7 mouse cellular contexts compared by ENCODE assay signal in the genomic region with DNA sequence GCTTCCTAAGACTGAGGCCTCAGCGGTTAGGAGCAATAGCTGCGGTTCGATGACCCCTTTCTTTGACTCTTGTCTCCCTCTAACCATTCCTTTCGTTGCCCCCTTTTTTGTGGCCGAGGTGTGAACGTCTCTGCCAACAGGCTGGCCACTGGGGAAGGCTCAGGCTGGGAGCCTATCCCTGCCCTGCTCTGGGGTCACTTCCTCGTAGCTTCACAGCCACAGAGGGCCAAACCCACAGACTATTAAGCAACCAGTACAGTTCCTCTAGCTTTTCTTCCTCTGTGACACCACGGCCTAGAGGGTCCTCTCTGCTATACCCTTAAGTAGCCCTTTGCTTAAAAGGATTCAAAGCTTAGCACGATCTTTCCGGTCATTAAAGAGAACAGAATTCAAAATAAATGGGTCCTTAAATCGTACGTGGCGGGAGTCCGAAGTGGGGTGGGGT. TPM values are rescaled to one million over a fixed set of nuclear protein-coding genes. Genes with fewer than 3 reads are reported as not detected.
DNase-seq lines count a peak whose midpoint lies in the region; ATAC-seq and TF ChIP-seq lines count a peak whose summit lies in the region.

No protein-coding gene starts in this region.

- peak overlapping the region; percentile 90 for H3K4me3 ChIP-seq in thymus, adult 2 months (ENCODE audit: control insufficient read depth, insufficient read depth, low read length)
- peak overlapping the region; percentile 95 for H3K4me3 ChIP-seq in embryonic facial prominence, embryonic 14.5 days (ENCODE audit: low read depth, low read length)
- peak overlapping the region; percentile 93 for H3K4me3 ChIP-seq in hindbrain, embryonic 16.5 days (ENCODE audit: low read length)
- peak overlapping the region; percentile 79 for H3K4me3 ChIP-seq in lung, embryonic 16.5 days (ENCODE audit: low read length)

- TF ChIP-seq POLR2A in thymus, adult 2 months (IDR thresholded peaks at IDR 0.05; ENCODE audit: control insufficient read depth, extremely low read depth, insufficient read depth, low read length, poor library complexity) = no peak

- no peak for TF ChIP-seq CTCF in thymus, adult 2 months (IDR thresholded peaks at IDR 0.05; ENCODE audit: borderline replicate concordance, control insufficient read depth, extremely low read depth, insufficient read depth, low read length, poor library complexity)

- ATAC-seq in embryonic facial prominence, embryonic 14.5 days (ENCODE audit: low read depth) = peak; percentile 56
- peak; percentile 67 for ATAC-seq in hindbrain, embryonic 16.5 days
- peak; percentile 72 for ATAC-seq in lung, embryonic 16.5 days (ENCODE audit: low read depth)

- H3K36me3 ChIP-seq in thymus, adult 2 months (ENCODE audit: control insufficient read depth, insufficient read depth, low read length) = no peaks in the 10 kb centered on the region
- H3K36me3 ChIP-seq in embryonic facial prominence, embryonic 14.5 days (ENCODE audit: control insufficient read depth, insufficient read depth, low read length) = no peaks in the 10 kb centered on the region
- H3K36me3 ChIP-seq in hindbrain, embryonic 16.5 days (ENCODE audit: control insufficient read depth, insufficient read depth, low read length) = no peaks in the 10 kb centered on the region
- H3K36me3 ChIP-seq in lung, embryonic 16.5 days (ENCODE audit: control insufficient read depth, insufficient read depth, low read length) = no peaks in the 10 kb centered on the region

- DNase-seq in thymus, adult 2 months = peak; percentile 46
- DNase-seq in thymus, postnatal 10 days (ENCODE audit: low spot score in 2 of 2) = no peak
- no peak for DNase-seq in embryonic facial prominence, embryonic 14.5 days (ENCODE audit: low spot score)
- peak; percentile 51 for DNase-seq in skeletal muscle tissue, adult 2 months (ENCODE audit: low read depth, low spot score)
- DNase-seq in yolk sac, embryonic 10.5 days (ENCODE audit: low spot score) = no peak

- peak overlapping the region; percentile 100 for H3K27ac ChIP-seq in thymus, adult 2 months (ENCODE audit: control insufficient read depth, insufficient read depth, low read length)
- peak overlapping the region; percentile 76 for H3K27ac ChIP-seq in embryonic facial prominence, embryonic 14.5 days (replicated peaks; ENCODE audit: low read depth, low read length)
- H3K27ac ChIP-seq in hindbrain, embryonic 16.5 days (ENCODE audit: low read depth, low read length) = peak overlapping the region; percentile 48; the same call in 1 of the 2 replicates
- peak overlapping the region; percentile 79 for H3K27ac ChIP-seq in lung, embryonic 16.5 days (ENCODE audit: low read length)

- H3K4me2 ChIP-seq in embryonic facial prominence, embryonic 14.5 days (ENCODE audit: low read depth, low read length) = peak overlapping the region; percentile 72
- peak overlapping the region; percentile 76 for H3K4me2 ChIP-seq in hindbrain, embryonic 16.5 days (ENCODE audit: low read length)
- peak overlapping the region; percentile 75 for H3K4me2 ChIP-seq in lung, embryonic 16.5 days (ENCODE audit: low read depth, low read length)

- peak overlapping the region; percentile 95 for H3K9ac ChIP-seq in embryonic facial prominence, embryonic 14.5 days (ENCODE audit: low read depth, low read length)
- peak overlapping the region; percentile 98 for H3K9ac ChIP-seq in hindbrain, embryonic 16.5 days (ENCODE audit: low read depth, low read length)
- H3K9ac ChIP-seq in lung, embryonic 16.5 days (ENCODE audit: low read length) = peak overlapping the region; percentile 94

- no peaks in the 10 kb centered on the region for H3K9me3 ChIP-seq in embryonic facial prominence, embryonic 14.5 days (ENCODE audit: control insufficient read depth, low read length)
- H3K9me3 ChIP-seq in hindbrain, embryonic 16.5 days (ENCODE audit: control insufficient read depth, low read length) = no peaks in the 10 kb centered on the region
- no peaks in the 10 kb centered on the region for H3K9me3 ChIP-seq in lung, embryonic 16.5 days (ENCODE audit: control insufficient read depth, low read length)

- no peaks in the 10 kb centered on the region for H3K27me3 ChIP-seq in thymus, adult 2 months (ENCODE audit: control insufficient read depth, insufficient read depth, low read length)
- H3K27me3 ChIP-seq in embryonic facial prominence, embryonic 14.5 days (replicated peaks; ENCODE audit: control insufficient read depth, insufficient read depth, low read length) = no peaks in the 10 kb centered on the region; the same call in 1 of the 2 replicates
- no peaks in the 10 kb centered on the region for H3K27me3 ChIP-seq in hindbrain, embryonic 16.5 days (replicated peaks; ENCODE audit: control insufficient read depth, insufficient read depth, low read length)
- no peaks in the 10 kb centered on the region for H3K27me3 ChIP-seq in lung, embryonic 16.5 days (ENCODE audit: control insufficient read depth, insufficient read depth, low read depth, low read length)

- whole genome bisulfite sequencing in thymus, adult 2 months = 3% methylated on average over 14 of the region's 14 CpGs
- 18% methylated on average over 14 of the region's 14 CpGs for WGBS in embryonic facial prominence, embryonic 14.5 days
- WGBS in hindbrain, embryonic 16.5 days = 19% methylated on average over 14 of the region's 14 CpGs
- 16% methylated on average over 14 of the region's 14 CpGs for WGBS in lung, embryonic 16.5 days

- H3K4me1 ChIP-seq in thymus, adult 2 months (replicated peaks; ENCODE audit: control insufficient read depth, insufficient read depth, low read length) = peaks cover 41% of the 10 kb centered on the region
- H3K4me1 ChIP-seq in embryonic facial prominence, embryonic 14.5 days (ENCODE audit: control insufficient read depth, insufficient read depth, low read length) = peaks cover 22% of the 10 kb centered on the region
- H3K4me1 ChIP-seq in hindbrain, embryonic 16.5 days (ENCODE audit: control insufficient read depth, insufficient read depth, low read depth, low read length) = peaks cover 11% of the 10 kb centered on the region
- peaks cover 31% of the 10 kb centered on the region for H3K4me1 ChIP-seq in lung, embryonic 16.5 days (replicated peaks; ENCODE audit: control insufficient read depth, insufficient read depth, low read length)

RNA-seq across cellular contexts. Expression of a gene that starts 0.5 kb away (rescaled TPM):
- 33.4 and 34.4 TPM in 2 replicates for polyA plus RNA-seq in thymus, adult 2 months (2012; rRNA removed)
- 51.0 and 55.9 TPM in 2 replicates for polyA plus RNA-seq in embryonic facial prominence, embryonic 14.5 days (2014; fragmentation: Nextera tagmentation; extraction: Ambion mirVana)
- polyA plus RNA-seq in hindbrain, embryonic 16.5 days (2015; fragmentation: Nextera tagmentation; extraction: Ambion mirVana) = 118 and 127 TPM in 2 replicates
- 53.7 and 54.1 TPM in 2 replicates for polyA plus RNA-seq in lung, embryonic 16.5 days (2015; fragmentation: Nextera tagmentation; extraction: Ambion mirVana)

RNA-seq across cellular contexts. Expression of a gene that starts 51.2 kb away (rescaled TPM):
- polyA plus RNA-seq in thymus, adult 2 months (2012; rRNA removed) = 34.8 and 37.8 TPM in 2 replicates
- polyA plus RNA-seq in embryonic facial prominence, embryonic 14.5 days (2014; fragmentation: Nextera tagmentation; extraction: Ambion mirVana) = 39.5 and 41.7 TPM in 2 replicates
- 114 and 131 TPM in 2 replicates for polyA plus RNA-seq in hindbrain, embryonic 16.5 days (2015; fragmentation: Nextera tagmentation; extraction: Ambion mirVana)
- 55.4 and 59.1 TPM in 2 replicates for polyA plus RNA-seq in lung, embryonic 16.5 days (2015; fragmentation: Nextera tagmentation; extraction: Ambion mirVana)

Comparison
In these comparisons a context has a peak if more than half of its experiments do, and no peak if none do; other contexts are left out.
1. DNase-seq: peak in thymus, adult 2 months (single experiment) and skeletal muscle tissue, adult 2 months (single experiment); none in thymus, postnatal 10 days (0 of 2), embryonic facial prominence, embryonic 14.5 days (single experiment) and yolk sac, embryonic 10.5 days (single experiment).
2. H3K27ac ChIP-seq: peak in every context shown above with its lines; median percentile 100 in thymus, adult 2 months; 79 in lung, embryonic 16.5 days; 76 in embryonic facial prominence, embryonic 14.5 days; 48 in hindbrain, embryonic 16.5 days.
3. Peak in every context shown above with its lines, with median percentiles within 50 percentile points of each other: H3K4me3 ChIP-seq, ATAC-seq, H3K4me2 ChIP-seq and H3K9ac ChIP-seq.